Mouse (Mus musculus) CH12.LX (cell line): ENCODE data around the gene Prss12. TPM values are rescaled to one million over a fixed set of nuclear protein-coding genes. Genes with fewer than 3 reads are reported as not detected.

Source experiments
- DNase-seq: peaks from one replicate; pipeline ENCODE4 v3.0.0-alpha.2; 2013; ENCODE audit errors: extremely low read depth
- H3K27ac ChIP-seq: 2 replicates; pipeline ENCODE4 v1.5.1; 2012; ENCODE audit warnings: low read depth, mild to moderate bottlenecking, control low read depth, moderate library complexity; ENCODE audit not compliant: insufficient read depth
- H3K27me3 ChIP-seq: replicated peaks from 2 replicates; pipeline ENCODE3; 2012; ENCODE audit warnings: inconsistent platforms
- H3K36me3 ChIP-seq, 2 experiments: replicated peaks in 1 of 2; 2 replicates each; pipeline versions ENCODE3 to v1.6.1; 2012; ENCODE audit warnings: inconsistent platforms in 1 of 2, low read length in 1 of 2, mild to moderate bottlenecking in 1 of 2, mixed read lengths in 1 of 2, moderate library complexity in 1 of 2; ENCODE audit not compliant: control insufficient read depth in 1 of 2, insufficient read depth in 1 of 2
- H3K4me1 ChIP-seq, 2 experiments: 2 replicates each; pipeline ENCODE4 v1.6.1; 2012; ENCODE audit warnings: inconsistent platforms in 1 of 2, moderate library complexity in 1 of 2; ENCODE audit not compliant: insufficient read depth in 2 of 2, control insufficient read depth in 1 of 2
- H3K4me2 ChIP-seq: 2 replicates; pipeline ENCODE4 v1.6.1; 2012; ENCODE audit warnings: low read depth, mild to moderate bottlenecking, control low read depth; ENCODE audit not compliant: poor library complexity, insufficient read depth, severe bottlenecking
- H3K4me3 ChIP-seq, 3 experiments: fragments of 150-350 bp in 1 of 3; sonication (generic) in 1 of 3; replicated peaks in 1 of 3; 2 replicates each; pipeline versions ENCODE3 to v1.5.1; 2011 to 2012; ENCODE audit warnings: low read depth in 2 of 3, low read length in 2 of 3, mild to moderate bottlenecking in 2 of 3, moderate library complexity in 2 of 3, control low read depth in 1 of 3, improper control_type of control experiment in 1 of 3, inconsistent platforms in 1 of 3, mixed read lengths in 1 of 3; ENCODE audit not compliant: poor library complexity in 1 of 3
- H3K79me2 ChIP-seq: replicated peaks from 2 replicates; pipeline ENCODE4 v1.6.1; 2012; ENCODE audit warnings: mild to moderate bottlenecking, moderate library complexity; ENCODE audit not compliant: control insufficient read depth, poor library complexity, insufficient read depth, severe bottlenecking; ENCODE audit errors: extremely low read depth
- H3K9ac ChIP-seq: 2 replicates; pipeline ENCODE4 v1.6.1; 2012; ENCODE audit warnings: low read depth, mild to moderate bottlenecking, control low read depth, moderate library complexity; ENCODE audit not compliant: insufficient read depth
- H3K9me3 ChIP-seq: replicated peaks from 2 replicates; pipeline ENCODE3; 2012; ENCODE audit warnings: low read length, inconsistent platforms, mixed read lengths
- CHD1 ChIP-seq: IDR thresholded peaks from 2 replicates; pipeline ENCODE4 v1.6.1; 2012; ENCODE audit warnings: low read depth, low read length, improper control_type of control experiment, inconsistent platforms
- CHD2 ChIP-seq: IDR thresholded peaks from 2 replicates; pipeline ENCODE4 v1.6.1; 2011; ENCODE audit warnings: low read length, improper control_type of control experiment
- EP300 ChIP-seq: IDR thresholded peaks from 2 replicates; pipeline ENCODE4 v1.6.1; 2011; ENCODE audit warnings: low read length, improper control_type of control experiment
- GABPA ChIP-seq: IDR thresholded peaks from 2 replicates; pipeline ENCODE4 v1.6.1; 2012; ENCODE audit warnings: low read depth, low read length, improper control_type of control experiment, inconsistent platforms; ENCODE audit not compliant: insufficient replicate concordance
- HCFC1 ChIP-seq: IDR thresholded peaks from 2 replicates; pipeline ENCODE4 v1.6.1; 2012; ENCODE audit warnings: low read depth, mild to moderate bottlenecking, inconsistent platforms, low read length, improper control_type of control experiment
- JUND ChIP-seq: conservative IDR thresholded peaks from 2 replicates; pipeline ENCODE4 v1.6.1; 2011; ENCODE audit warnings: low read depth, low read length, improper control_type of control experiment
- MAZ ChIP-seq: IDR thresholded peaks from 2 replicates; pipeline ENCODE4 v1.6.1; 2012; ENCODE audit warnings: low read depth, mild to moderate bottlenecking, inconsistent platforms, low read length, improper control_type of control experiment, moderate library complexity
- MXI1 ChIP-seq: IDR thresholded peaks from 2 replicates; pipeline ENCODE4 v1.6.1; 2011; ENCODE audit warnings: mild to moderate bottlenecking, low read depth, low read length, improper control_type of control experiment
- NELFE ChIP-seq: IDR thresholded peaks from 2 replicates; pipeline ENCODE4 v1.6.1; 2011; ENCODE audit warnings: low read depth, low read length, improper control_type of control experiment
- RAD21 ChIP-seq: IDR thresholded peaks from 2 replicates; pipeline ENCODE4 v1.6.1; 2011; ENCODE audit warnings: low read depth, mild to moderate bottlenecking, low read length, improper control_type of control experiment, moderate library complexity
- SIN3A ChIP-seq: IDR thresholded peaks from 2 replicates; pipeline ENCODE4 v1.6.1; 2012; ENCODE audit warnings: low read length, improper control_type of control experiment, inconsistent platforms
- TBP ChIP-seq: conservative IDR thresholded peaks from 2 replicates; pipeline ENCODE4 v1.6.1; 2011; ENCODE audit warnings: low read depth, low read length, improper control_type of control experiment
- TCF12 ChIP-seq: IDR thresholded peaks from 2 replicates; pipeline ENCODE4 v1.6.1; 2014; ENCODE audit warnings: low read depth, mild to moderate bottlenecking, inconsistent platforms, low read length, improper control_type of control experiment
- USF2 ChIP-seq: conservative IDR thresholded peaks from 2 replicates; pipeline ENCODE4 v1.6.1; 2011; ENCODE audit warnings: low read depth, low read length, improper control_type of control experiment
- ZKSCAN1 ChIP-seq: IDR thresholded peaks from 2 replicates; pipeline ENCODE4 v1.6.1; 2012; ENCODE audit warnings: low read depth, inconsistent platforms, low read length, improper control_type of control experiment, borderline replicate concordance
- dilution Hi-C: fragments of 300-500 bp; cut with MboI; formaldehyde crosslinking; loops from 2 replicates; pipeline ENCODE4 v1.14.3; 2020; ENCODE audit warnings: low sequenced_read_pairs; ENCODE audit not compliant: extremely low pct_unique_long_range_greater_than_20kb, extremely low pct_ligation_motif_present
- in situ Hi-C: fragments of 300-500 bp; cut with MboI; formaldehyde crosslinking; loops from 3 replicates; pipeline ENCODE4 v1.14.3; 2019; ENCODE audit warnings: low sequenced_read_pairs, low pct_ligation_motif_present, low pct_unique_long_range_greater_than_20kb, mixed read lengths
- polyA plus RNA-seq: library from polyadenylated mRNA; unstranded; fragments of >175 nt; gene quantifications from 2 replicates; pipeline ENCODE4 v1.2.1, GENCODE M21; 2012; ENCODE audit warnings: low read depth; ENCODE audit not compliant: insufficient read length
- total RNA-seq, 2 experiments: library from RNA; depleted of rRNA; stranded (reverse); fragments of 300-350 nt in 1 of 2; fragments of >200 nt in 1 of 2; gene quantifications; 2 replicates each; pipeline ENCODE4 v1.2.3; 2012 to 2014

Gene Prss12
- total and polyA plus RNA-seq, 3 experiments = 0.13 TPM; not detected in 2

GRCm38 (mm10) chr3:123440490-123440889 lies 6.2 kb upstream of the Prss12 start:
- no peak for DNase-seq
- H3K9ac ChIP-seq = no peak overlapping the region
- in situ Hi-C loops = no loop called here

GRCm38 (mm10) chr3:123444466-123444865 lies 2.2 kb upstream of the Prss12 start:
- no peak for DNase-seq
- H3K4me2 ChIP-seq = no peak overlapping the region
- no peaks in the 10 kb centered on the region for H3K27me3 ChIP-seq
- no peak overlapping the region for H3K9ac ChIP-seq
- no peaks in the 10 kb centered on the region for H3K79me2 ChIP-seq
- TF ChIP-seq SIN3A = no peak
- no peak for TF ChIP-seq ZKSCAN1
- no peak for TF ChIP-seq TCF12
- TF ChIP-seq CHD1 = no peak
- TF ChIP-seq NELFE = no peak
- TF ChIP-seq CHD2 = no peak
- TF ChIP-seq HCFC1 = no peak
- no peak for TF ChIP-seq USF2
- no peak for TF ChIP-seq MAZ
- H3K9me3 ChIP-seq = peaks cover 11% of the 10 kb centered on the region
- no peak overlapping the region for H3K27ac ChIP-seq
- in situ Hi-C loops (no loop called here), dilution Hi-C loops (no loop called here)
- H3K4me1 ChIP-seq = peaks cover 0 to 8% of the 10 kb centered on the region in 2 experiments; a peak in 1 of 4 replicates
- H3K4me3 ChIP-seq = no peak overlapping the region
- no peaks in the 10 kb centered on the region for H3K36me3 ChIP-seq

More at GRCm38 (mm10) chr3:123440490-123440889, 6.2 kb upstream of the Prss12 start:
- Histone ChIP-seq H3K4me2 (no peak overlapping the region), H3K4me3 (no peak overlapping the region), H3K27ac (no peak overlapping the region), H3K9me3 (no peaks in the 10 kb centered on the region)
- no peak for TF ChIP-seq MXI1
- TF ChIP-seq JUND = no peak
- no peak for TF ChIP-seq ZKSCAN1
- no peak for TF ChIP-seq EP300
- TF ChIP-seq TBP = no peak
- no peak for TF ChIP-seq MAZ
- TF ChIP-seq GABPA = no peak
- TF ChIP-seq RAD21 = no peak
- TF ChIP-seq, all 38 proteins: peak for 0
- H3K4me1 ChIP-seq = peaks cover 0 to 8% of the 10 kb centered on the region in 2 experiments; a peak in 1 of 4 replicates
- H3K27me3 ChIP-seq = no peaks in the 10 kb centered on the region
- dilution Hi-C loops = no loop called here
- H3K36me3 ChIP-seq = no peaks in the 10 kb centered on the region
- no peaks in the 10 kb centered on the region for H3K79me2 ChIP-seq
